Mouse (Mus musculus) G1E (cell line): ENCODE results near the gene Arsa.

Source experiments
- CTCF ChIP-seq: IDR thresholded peaks from 2 replicates; pipeline ENCODE4 v1.5.1; 2012; ENCODE audit warnings: low read depth, low read length, inconsistent platforms, mixed read lengths
- GATA2 ChIP-seq: IDR thresholded peaks from 2 replicates; pipeline ENCODE4 v1.6.1; 2012; ENCODE audit warnings: low read depth, low read length, inconsistent platforms, borderline replicate concordance
- TAL1 ChIP-seq: conservative IDR thresholded peaks from 2 replicates; pipeline ENCODE4 v1.6.1; 2012; ENCODE audit warnings: low read depth, low read length, inconsistent platforms, mixed read lengths

- TF ChIP-seq TAL1 (no peak), CTCF (no peak), GATA2 (no peak)
Measured at GRCm38 (mm10) chr15:89523283-89523832, 46.1 kb upstream of the Arsa start.
